Mouse (Mus musculus) fat pad, adult 2 months (tissue): ENCODE measurements around the gene Ppp1r8.

ENCODE experiments used
- DNase-seq: peaks from one replicate; pipeline ENCODE4 v3.0.0-alpha.2; 2011; ENCODE audit warnings: low read depth, low spot score; ENCODE audit errors: extremely low read depth

Gene Ppp1r8

GRCm38 (mm10) chr4:132842970-132843704 lies at the start of gene Ppp1r8:
Ppp1r8 (minus strand) TSS chr4:132843169.
- DNase-seq, result peak; percentile 55

GRCm38 (mm10) chr4:132884844-132885374 lies 41.9 kb upstream of the Ppp1r8 start:
- DNase-seq, result no peak

- DNase-seq, result no peak
These were observed 41.3 kb upstream of the Ppp1r8 start, which contains the start of gene Stx12 for GRCm38 (mm10) chr4:132884064-132884843. Stx12 (minus strand) TSS chr4:132884509.

GRCm38 (mm10) chr4:132883561-132884063 lies 40.6 kb upstream of the Ppp1r8 start:
- DNase-seq, result no peak

GRCm38 (mm10) chr4:132874363-132875097 lies 31.6 kb upstream of the Ppp1r8 start:
- no peak for DNase-seq

- DNase-seq, result no peak
These were observed 30.8 kb upstream of the Ppp1r8 start for GRCm38 (mm10) chr4:132873481-132874362.

- DNase-seq, result no peak
These were observed 28.1 kb upstream of the Ppp1r8 start for GRCm38 (mm10) chr4:132871116-132871515.

GRCm38 (mm10) chr4:132864856-132865255 lies 21.9 kb upstream of the Ppp1r8 start:
- no peak for DNase-seq

- DNase-seq, result no peak
These were observed 20.0 kb upstream of the Ppp1r8 start for GRCm38 (mm10) chr4:132863012-132863411.

GRCm38 (mm10) chr4:132860880-132861279 lies 17.9 kb upstream of the Ppp1r8 start:
- DNase-seq, result no peak

GRCm38 (mm10) chr4:132843705-132844071 lies 719 bp upstream of the Ppp1r8 start:
- no peak for DNase-seq

GRCm38 (mm10) chr4:132842281-132842906 lies 575 bp downstream of the Ppp1r8 start:
- no peak for DNase-seq

GRCm38 (mm10) chr4:132841493-132841892 lies 1.5 kb downstream of the Ppp1r8 start:
- DNase-seq, result no peak

GRCm38 (mm10) chr4:132823614-132824366 lies 19.2 kb downstream of the Ppp1r8 start:
- no peak for DNase-seq

GRCm38 (mm10) chr4:132818442-132818841 lies 24.5 kb downstream of the Ppp1r8 start:
- no peak for DNase-seq

GRCm38 (mm10) chr4:132816855-132817254 lies 26.1 kb downstream of the Ppp1r8 start:
- no peak for DNase-seq

GRCm38 (mm10) chr4:132816404-132816803 lies 26.6 kb downstream of the Ppp1r8 start:
- DNase-seq, result no peak

GRCm38 (mm10) chr4:132809621-132810020 lies 33.3 kb downstream of the Ppp1r8 start:
- no peak for DNase-seq
